Mouse (Mus musculus): Measurements from ENCODE around the gene Cib4. TPM values are rescaled to one million over a fixed set of nuclear protein-coding genes. Genes with fewer than 3 reads are reported as not detected.

Cib4 gene
- polyA plus RNA-seq, 1 experiment from 2014 or later: not detected

GRCm38 (mm10) chr5:30438931-30439330 lies 106.7 kb downstream of the Cib4 start:
- no peak overlapping the region for H3K4me2 ChIP-seq (ENCODE audit: low read depth, low read length, severe bottlenecking)
- no peaks in the 10 kb centered on the region for H3K4me1 ChIP-seq (replicated peaks; ENCODE audit: control insufficient read depth, insufficient read depth, low read length)
- no peak overlapping the region for H3K27ac ChIP-seq (ENCODE audit: low read depth, low read length)
- H3K27me3 ChIP-seq (ENCODE audit: control insufficient read depth, insufficient read depth, low read length): no peaks in the 10 kb centered on the region
- WGBS: 44% methylated on average over 2 of the region's 2 CpGs
- no peak overlapping the region for H3K9ac ChIP-seq (ENCODE audit: low read length)
- H3K9me3 ChIP-seq (ENCODE audit: control insufficient read depth, low read length): no peaks in the 10 kb centered on the region
- DNase-seq (ENCODE audit: low spot score) (no peak), ATAC-seq (replicated peaks; ENCODE audit: low FRiP score) (no peak)
- no peak overlapping the region for H3K4me3 ChIP-seq (ENCODE audit: low read depth, low read length)
- no peaks in the 10 kb centered on the region for H3K36me3 ChIP-seq (ENCODE audit: control insufficient read depth, insufficient read depth, low read length)

Other genes starting within 250 kb of the Cib4 start
- 0.09 and 0.13 TPM in 2 replicates for gene Otof, start 83.9 kb downstream of the Cib4 start, polyA plus RNA-seq (2014; fragmentation: Nextera tagmentation; extraction: Ambion mirVana)
- gene 1700001C02Rik, start 79.8 kb downstream of the Cib4 start, polyA plus RNA-seq (2014; fragmentation: Nextera tagmentation; extraction: Ambion mirVana): not detected in 2 replicates
- 0.20 and 0.24 TPM in 2 replicates for gene Kcnk3, start 42.3 kb upstream of the Cib4 start, polyA plus RNA-seq (2014; fragmentation: Nextera tagmentation; extraction: Ambion mirVana)
- 24.1 and 28.3 TPM in 2 replicates for gene Slc35f6, start 102.1 kb upstream of the Cib4 start, polyA plus RNA-seq (2014; fragmentation: Nextera tagmentation; extraction: Ambion mirVana)
- 439 and 447 TPM in 2 replicates for gene Cenpa, start 120.9 kb upstream of the Cib4 start, polyA plus RNA-seq (2014; fragmentation: Nextera tagmentation; extraction: Ambion mirVana)
- 91.8 and 97.0 TPM in 2 replicates for gene Dpysl5, start 165.7 kb upstream of the Cib4 start, polyA plus RNA-seq (2014; fragmentation: Nextera tagmentation; extraction: Ambion mirVana)

Data from forebrain, embryonic 11.5 days (tissue).